Mouse (Mus musculus) embryonic facial prominence, embryonic 13.5 days (tissue): ENCODE measurements around the gene Tmem147. TPM values are rescaled to one million over a fixed set of nuclear protein-coding genes. Genes with fewer than 3 reads are reported as not detected.

Source experiments
- ATAC-seq: fragments of 200-750 bp; cut with Nextera tagmentation; 2 replicates; pipeline ENCODE4 v1.8.0; 2017; ENCODE audit warnings: low read depth; ENCODE audit not compliant: insufficient number of reproducible peaks, insufficient read depth, low FRiP score, low TSS enrichment
- H3K27ac ChIP-seq: fragments of 300-500 bp; sonication (generic); 2 replicates; pipeline ENCODE4 v1.5.1; 2015; ENCODE audit warnings: moderate library complexity, mild to moderate bottlenecking, inconsistent platforms
- H3K27me3 ChIP-seq: fragments of 300-500 bp; sonication (generic); 2 replicates; pipeline ENCODE4 v1.6.1; 2015; ENCODE audit warnings: mild to moderate bottlenecking, inconsistent platforms
- H3K36me3 ChIP-seq: fragments of 300-500 bp; sonication (generic); 2 replicates; pipeline ENCODE4 v1.6.1; 2015; ENCODE audit warnings: mild to moderate bottlenecking, inconsistent platforms
- H3K4me1 ChIP-seq: fragments of 300-500 bp; sonication (generic); 2 replicates; pipeline ENCODE4 v1.6.1; 2015; ENCODE audit warnings: inconsistent platforms
- H3K4me2 ChIP-seq: fragments of 300-500 bp; sonication (generic); 2 replicates; pipeline ENCODE4 v1.6.1; 2015; ENCODE audit warnings: moderate library complexity, mild to moderate bottlenecking, inconsistent platforms
- H3K4me3 ChIP-seq: fragments of 300-500 bp; sonication (generic); 2 replicates; pipeline ENCODE4 v1.5.1; 2015; ENCODE audit warnings: mild to moderate bottlenecking, inconsistent platforms
- H3K9ac ChIP-seq: fragments of 300-500 bp; sonication (generic); 2 replicates; pipeline ENCODE4 v1.6.1; 2015; ENCODE audit warnings: mild to moderate bottlenecking, inconsistent platforms
- H3K9me3 ChIP-seq: fragments of 300-500 bp; sonication (generic); 2 replicates; pipeline ENCODE4 v1.6.1; 2016; ENCODE audit warnings: inconsistent platforms
- WGBS: fragments of 180-500 bp; shearing (Covaris S2); methylation state at CpG from one replicate; pipeline ENCODE4 v1.1.7; 2015; ENCODE audit warnings: mixed read lengths; 5-methylcytosine and 5-hydroxymethylcytosine counted together
- polyA plus RNA-seq: library from polyadenylated mRNA; unstranded; fragments of >200 nt; fragmentation: Nextera tagmentation; extraction: Ambion mirVana; gene quantifications from 2 replicates; pipeline ENCODE4 v1.2.1, GENCODE M21; 2015

Tmem147 gene
- polyA plus RNA-seq, 1 experiment from 2014 or later, result 185 TPM

- no peak overlapping the region for H3K4me2 ChIP-seq
- H3K4me1 ChIP-seq, result peaks cover 12% of the 10 kb centered on the region
- H3K36me3 ChIP-seq, result peaks cover 10% of the 10 kb centered on the region
- peaks cover 12% of the 10 kb centered on the region; the same call in 1 of the 2 replicates for H3K27me3 ChIP-seq
- no peak overlapping the region for H3K4me3 ChIP-seq
- no peak for ATAC-seq
- H3K9ac ChIP-seq, result no peak overlapping the region
- H3K27ac ChIP-seq, result no peak overlapping the region
- no peaks in the 10 kb centered on the region for H3K9me3 ChIP-seq
- 56% methylated on average over 6 of the region's 6 CpGs for WGBS
Measured at GRCm38 (mm10) chr7:30723274-30723953, 5.9 kb downstream of the Tmem147 start.

- H3K4me3 ChIP-seq, result no peak overlapping the region
- H3K36me3 ChIP-seq, result peaks cover 2% of the 10 kb centered on the region; the same call in 1 of the 2 replicates
- H3K4me2 ChIP-seq, result no peak overlapping the region
- no peak overlapping the region for H3K9ac ChIP-seq
- H3K27ac ChIP-seq, result no peak overlapping the region
- WGBS, result 65% methylated on average over 7 of the region's 7 CpGs
- peaks cover 32% of the 10 kb centered on the region for H3K27me3 ChIP-seq
- H3K4me1 ChIP-seq, result peaks cover 18% of the 10 kb centered on the region
- ATAC-seq, result no peak
- H3K9me3 ChIP-seq, result no peaks in the 10 kb centered on the region
Measured at GRCm38 (mm10) chr7:30721286-30721685, 8.1 kb downstream of the Tmem147 start.

- WGBS, result 88% methylated on average over 5 of the region's 5 CpGs
- ATAC-seq, result no peak
- Histone ChIP-seq H3K4me2 (no peak overlapping the region), H3K9ac (no peak overlapping the region), H3K27me3 (peaks cover 48% of the 10 kb centered on the region), H3K4me3 (no peak overlapping the region), H3K27ac (no peak overlapping the region), H3K9me3 (no peaks in the 10 kb centered on the region), H3K36me3 (no peaks in the 10 kb centered on the region), H3K4me1 (peaks cover 18% of the 10 kb centered on the region)
Measured at GRCm38 (mm10) chr7:30719669-30720068, 9.7 kb downstream of the Tmem147 start.

GRCm38 (mm10) chr7:30717716-30718046 is 11.7 kb downstream of the Tmem147 start:
- peak overlapping the region; percentile 39 for H3K4me3 ChIP-seq
- H3K9ac ChIP-seq, result peak overlapping the region; percentile 40; the same call in 1 of the 2 replicates
- WGBS, result 10% methylated on average over 14 of the region's 14 CpGs
- H3K27ac ChIP-seq, result no peak overlapping the region
- H3K36me3 ChIP-seq, result no peaks in the 10 kb centered on the region
- peak overlapping the region; percentile 65 for H3K4me2 ChIP-seq
- no peaks in the 10 kb centered on the region for H3K9me3 ChIP-seq
- peaks cover 49% of the 10 kb centered on the region for H3K27me3 ChIP-seq
- peak; percentile 8; the same call in 1 of the 2 replicates for ATAC-seq
- H3K4me1 ChIP-seq, result peaks cover 12% of the 10 kb centered on the region

GRCm38 (mm10) chr7:30717006-30717715 is 12.2 kb downstream of the Tmem147 start:
- Histone ChIP-seq H3K9ac (peak overlapping the region; percentile 40; the same call in 1 of the 2 replicates), H3K36me3 (no peaks in the 10 kb centered on the region), H3K27ac (no peak overlapping the region), H3K4me3 (peak overlapping the region; percentile 39), H3K4me2 (peak overlapping the region; percentile 65), H3K9me3 (no peaks in the 10 kb centered on the region), H3K4me1 (peaks cover 12% of the 10 kb centered on the region), H3K27me3 (peaks cover 49% of the 10 kb centered on the region)
- WGBS, result 2% methylated on average over 43 of the region's 43 CpGs
- peak; percentile 77 for ATAC-seq

- Histone ChIP-seq H3K9me3 (no peaks in the 10 kb centered on the region), H3K36me3 (no peaks in the 10 kb centered on the region), H3K9ac (no peak within 1 kb of the TSS), H3K27me3 (peaks cover 36% of the 10 kb centered on the region), H3K27ac (no peak within 1 kb of the TSS), H3K4me3 (no peak within 1 kb of the TSS), H3K4me2 (no peak within 1 kb of the TSS), H3K4me1 (peaks cover 4% of the 10 kb centered on the region; the same call in 1 of the 2 replicates)
- whole genome bisulfite sequencing, result 86% methylated on average over 3 of the region's 3 CpGs
- ATAC-seq, result no peak
Measured at GRCm38 (mm10) chr7:30711942-30712341, 17.4 kb downstream of the Tmem147 start, which contains the start of gene Atp4a. Gene Atp4a, plus strand, starts transcription at chr7:30712209.

- no peak overlapping the region for H3K4me2 ChIP-seq
- 93% methylated on average over 1 of the region's 1 CpGs for WGBS
- peaks cover 13% of the 10 kb centered on the region; the same call in 1 of the 2 replicates for H3K27me3 ChIP-seq
- no peak overlapping the region for H3K9ac ChIP-seq
- H3K36me3 ChIP-seq, result no peaks in the 10 kb centered on the region
- no peak for ATAC-seq
- H3K27ac ChIP-seq, result no peak overlapping the region
- no peak overlapping the region for H3K4me3 ChIP-seq
- H3K4me1 ChIP-seq, result no peaks in the 10 kb centered on the region
- no peaks in the 10 kb centered on the region for H3K9me3 ChIP-seq
Measured at GRCm38 (mm10) chr7:30707441-30707840, 21.9 kb downstream of the Tmem147 start.

GRCm38 (mm10) chr7:30706214-30706882 is 23.0 kb downstream of the Tmem147 start:
- Histone ChIP-seq H3K9ac (no peak overlapping the region), H3K36me3 (no peaks in the 10 kb centered on the region), H3K4me1 (no peaks in the 10 kb centered on the region), H3K27me3 (peaks cover 9% of the 10 kb centered on the region; the same call in 1 of the 2 replicates), H3K27ac (no peak overlapping the region), H3K4me2 (no peak overlapping the region), H3K4me3 (no peak overlapping the region), H3K9me3 (no peaks in the 10 kb centered on the region)
- ATAC-seq, result no peak
- WGBS, result 76% methylated on average over 8 of the region's 8 CpGs

- WGBS, result 32% methylated on average over 9 of the region's 9 CpGs
- H3K27me3 ChIP-seq, result no peaks in the 10 kb centered on the region
- no peak within 1 kb of the TSS for H3K27ac ChIP-seq
- no peak within 1 kb of the TSS for H3K9ac ChIP-seq
- no peak for ATAC-seq
- H3K36me3 ChIP-seq, result no peaks in the 10 kb centered on the region
- no peak within 1 kb of the TSS for H3K4me2 ChIP-seq
- no peaks in the 10 kb centered on the region for H3K4me1 ChIP-seq
- no peaks in the 10 kb centered on the region for H3K9me3 ChIP-seq
- H3K4me3 ChIP-seq, result no peak within 1 kb of the TSS
Measured at GRCm38 (mm10) chr7:30698589-30698988, 30.8 kb downstream of the Tmem147 start, which contains the start of gene 2200002J24Rik. Gene 2200002J24Rik, plus strand, starts transcription at chr7:30698926.

- 54% methylated on average over 5 of the region's 5 CpGs for WGBS
- Histone ChIP-seq H3K4me2 (no peak overlapping the region), H3K4me3 (no peak overlapping the region), H3K9ac (no peak overlapping the region), H3K27me3 (no peaks in the 10 kb centered on the region), H3K27ac (no peak overlapping the region), H3K9me3 (no peaks in the 10 kb centered on the region), H3K36me3 (no peaks in the 10 kb centered on the region), H3K4me1 (no peaks in the 10 kb centered on the region)
- ATAC-seq, result no peak
Measured at GRCm38 (mm10) chr7:30698101-30698500, 31.2 kb downstream of the Tmem147 start.

- H3K4me1 ChIP-seq, result no peaks in the 10 kb centered on the region
- H3K4me3 ChIP-seq, result no peak overlapping the region
- H3K27me3 ChIP-seq, result peaks cover 22% of the 10 kb centered on the region
- H3K27ac ChIP-seq, result no peak overlapping the region
- ATAC-seq, result no peak
- no peak overlapping the region for H3K4me2 ChIP-seq
- H3K9me3 ChIP-seq, result no peaks in the 10 kb centered on the region
- H3K36me3 ChIP-seq, result no peaks in the 10 kb centered on the region
- 62% methylated on average over 6 of the region's 6 CpGs for WGBS
- H3K9ac ChIP-seq, result no peak overlapping the region
Measured at GRCm38 (mm10) chr7:30688325-30688724, 41.0 kb downstream of the Tmem147 start.
